Mouse (Mus musculus) heart, embryonic 10.5 days (tissue): Measurements from ENCODE around the gene Lrp8. TPM values are rescaled to one million over a fixed set of nuclear protein-coding genes. Genes with fewer than 3 reads are reported as not detected.

ENCODE experiments used
- DNase-seq: peaks from one replicate; pipeline ENCODE4 v3.0.0-alpha.2; 2017; ENCODE audit warnings: low spot score
- H3K27ac ChIP-seq: fragments of 300-500 bp; sonication (generic); 2 replicates; pipeline ENCODE4 v1.5.1; 2016; ENCODE audit warnings: mild to moderate bottlenecking
- H3K27me3 ChIP-seq: fragments of 300-500 bp; sonication (generic); 2 replicates; pipeline ENCODE4 v1.6.1; 2016; ENCODE audit warnings: mild to moderate bottlenecking; ENCODE audit not compliant: poor library complexity, insufficient read depth, severe bottlenecking
- H3K36me3 ChIP-seq: fragments of 300-500 bp; sonication (generic); 2 replicates; pipeline ENCODE4 v1.6.1; 2016; ENCODE audit warnings: mild to moderate bottlenecking, moderate library complexity
- H3K4me1 ChIP-seq: fragments of 300-500 bp; sonication (generic); 2 replicates; pipeline ENCODE4 v1.6.1; 2016; ENCODE audit warnings: mild to moderate bottlenecking
- H3K4me3 ChIP-seq: fragments of 300-500 bp; sonication (generic); 2 replicates; pipeline ENCODE4 v1.5.1; 2016; ENCODE audit warnings: mild to moderate bottlenecking, moderate library complexity
- H3K9me3 ChIP-seq: fragments of 300-500 bp; sonication (generic); 2 replicates; pipeline ENCODE4 v1.6.1; 2016; ENCODE audit warnings: mild to moderate bottlenecking, moderate library complexity
- WGBS: fragments of 180-500 bp; shearing (Covaris S2); methylation state at CpG from one replicate; pipeline ENCODE4 v1.1.7; 2016; 5-methylcytosine and 5-hydroxymethylcytosine counted together
- polyA plus RNA-seq: library from polyadenylated mRNA; unstranded; fragments of >200 nt; fragmentation: Nextera tagmentation; extraction: Ambion mirVana; gene quantifications from 2 replicates; pipeline ENCODE4 v1.2.1, GENCODE M21; 2016

Gene Lrp8
- 1.8 and 2.6 TPM in 2 replicates for polyA plus RNA-seq

DNA sequence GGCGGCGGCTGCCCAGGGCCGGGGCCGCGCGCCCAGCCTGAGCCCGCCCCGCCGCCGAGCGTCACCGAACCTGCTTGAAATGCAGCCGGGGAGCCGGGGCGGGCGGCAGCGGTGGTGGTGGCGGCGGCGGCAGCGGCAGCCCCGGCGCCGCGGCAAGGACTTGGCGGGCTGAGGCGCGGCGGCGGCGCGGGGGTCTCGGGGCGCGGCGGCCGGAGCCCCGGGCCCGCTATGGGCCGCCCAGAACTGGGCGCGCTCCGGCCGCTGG, at the start of gene Lrp8:
Lrp8 (plus strand) TSS at position 77 of the 265 bp plus-strand sequence.
- no peak for DNase-seq
- Histone ChIP-seq H3K36me3 (no peaks in the 10 kb centered on the region), H3K9me3 (no peaks in the 10 kb centered on the region), H3K4me1 (peaks cover 31% of the 10 kb centered on the region), H3K4me3 (peak within 1 kb of the TSS; percentile 80), H3K27ac (peak within 1 kb of the TSS; percentile 86), H3K27me3 (peaks cover 62% of the 10 kb centered on the region)
- WGBS, result under 1% methylated on average over 35 of the region's 44 CpGs

DNA sequence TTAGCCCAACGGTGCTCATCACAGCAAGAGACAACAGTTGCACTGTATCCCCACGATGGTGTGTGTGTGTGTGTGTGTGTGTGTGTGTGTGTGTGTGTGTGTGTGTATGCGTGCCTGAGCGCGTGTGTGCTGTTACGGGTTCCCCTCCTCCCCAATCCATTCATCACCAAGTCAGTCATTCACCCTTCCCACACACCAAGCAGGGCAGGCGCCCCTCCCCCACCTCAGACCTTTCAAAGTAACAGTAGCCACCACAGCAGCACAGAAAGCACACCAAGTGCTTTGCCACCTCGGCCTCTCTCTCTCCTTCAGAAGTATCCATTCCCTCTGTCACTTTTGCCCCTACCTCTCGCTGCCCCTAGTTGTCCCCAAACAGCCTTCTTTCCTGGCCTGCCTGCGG, 45.8 kb upstream of the Lrp8 start:
- no peaks in the 10 kb centered on the region for H3K36me3 ChIP-seq
- no peak overlapping the region for H3K4me3 ChIP-seq
- 13% methylated on average over 10 of the region's 10 CpGs for WGBS
- peaks cover 62% of the 10 kb centered on the region for H3K27me3 ChIP-seq
- peaks cover 20% of the 10 kb centered on the region for H3K4me1 ChIP-seq
- H3K9me3 ChIP-seq, result no peaks in the 10 kb centered on the region
- no peak for DNase-seq
- no peak overlapping the region for H3K27ac ChIP-seq

DNA sequence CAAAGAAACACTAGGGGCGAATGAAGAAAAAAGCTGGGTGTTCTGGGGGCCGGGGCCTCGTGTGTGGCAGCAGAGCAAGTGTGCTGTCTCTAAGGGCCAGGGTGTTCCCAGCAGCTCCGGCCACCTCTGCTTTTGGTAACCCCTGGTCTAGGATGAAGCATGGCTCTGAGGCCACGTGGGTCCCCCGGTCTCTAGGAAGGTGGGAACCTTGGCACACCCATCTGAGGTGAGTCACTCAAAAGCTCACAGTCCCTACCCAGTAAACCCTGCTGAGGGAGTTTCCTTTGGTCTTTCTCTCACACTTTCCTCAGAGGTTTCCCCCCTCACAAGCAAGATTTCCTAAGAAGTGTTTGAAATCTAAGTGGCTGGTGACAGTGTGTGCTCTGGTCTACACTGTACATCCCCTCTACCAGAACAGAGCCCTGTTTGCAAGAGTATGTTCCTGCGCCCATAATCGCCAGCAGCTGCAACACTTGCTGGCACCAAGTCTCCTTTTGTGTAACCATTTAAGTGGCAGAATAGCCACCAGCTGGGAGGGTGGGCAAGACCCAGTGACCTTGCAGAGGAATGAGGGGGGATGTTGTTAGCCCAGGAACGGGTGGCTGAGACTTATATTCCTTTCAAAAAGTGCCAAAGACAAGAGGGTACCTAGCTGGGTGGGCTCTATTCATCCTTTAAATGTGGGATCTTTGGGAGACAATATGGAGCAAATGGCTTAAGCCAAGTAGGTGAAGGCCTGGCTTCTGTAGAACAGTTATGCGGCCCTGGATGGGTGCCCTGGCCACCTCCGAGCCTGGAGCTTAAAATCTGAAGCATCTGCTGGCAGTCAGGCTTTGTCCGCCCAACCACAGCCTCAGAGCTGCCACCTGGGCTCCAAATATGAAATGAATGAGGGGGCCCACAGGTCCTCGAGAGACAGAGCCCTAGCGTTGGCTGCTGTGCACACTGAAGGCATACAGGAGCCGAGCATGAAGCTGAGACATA, 44.3 kb upstream of the Lrp8 start:
- no peak for DNase-seq
- H3K27me3 ChIP-seq, result peaks cover 59% of the 10 kb centered on the region
- H3K4me1 ChIP-seq, result peaks cover 16% of the 10 kb centered on the region
- no peaks in the 10 kb centered on the region for H3K9me3 ChIP-seq
- no peak overlapping the region for H3K4me3 ChIP-seq
- H3K27ac ChIP-seq, result no peak overlapping the region
- H3K36me3 ChIP-seq, result no peaks in the 10 kb centered on the region
- WGBS, result 67% methylated on average over 15 of the region's 15 CpGs

DNA sequence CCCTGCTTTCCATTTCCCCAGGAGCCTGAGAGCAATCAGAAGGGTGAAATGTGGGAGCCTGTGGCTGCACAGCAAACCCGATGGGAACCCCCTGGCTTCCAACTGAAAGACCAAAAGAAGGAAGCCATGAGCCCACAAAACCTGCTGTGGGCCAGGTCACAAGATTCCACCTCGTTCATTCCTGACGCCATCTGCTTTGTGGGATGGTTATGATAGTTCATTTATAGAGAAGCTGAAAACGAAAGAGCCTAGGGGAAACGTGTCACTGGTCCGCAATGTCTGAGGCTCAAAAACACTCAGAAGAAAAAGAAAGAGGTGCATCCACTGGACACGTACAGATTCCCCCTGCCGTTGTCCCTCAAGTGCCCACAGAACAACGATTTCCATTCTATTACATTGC, 43.1 kb upstream of the Lrp8 start:
- WGBS, result 84% methylated on average over 9 of the region's 9 CpGs
- Histone ChIP-seq H3K9me3 (no peaks in the 10 kb centered on the region), H3K27ac (no peak overlapping the region), H3K36me3 (no peaks in the 10 kb centered on the region), H3K4me1 (peaks cover 16% of the 10 kb centered on the region), H3K27me3 (peaks cover 59% of the 10 kb centered on the region), H3K4me3 (no peak overlapping the region)
- no peak for DNase-seq

DNA sequence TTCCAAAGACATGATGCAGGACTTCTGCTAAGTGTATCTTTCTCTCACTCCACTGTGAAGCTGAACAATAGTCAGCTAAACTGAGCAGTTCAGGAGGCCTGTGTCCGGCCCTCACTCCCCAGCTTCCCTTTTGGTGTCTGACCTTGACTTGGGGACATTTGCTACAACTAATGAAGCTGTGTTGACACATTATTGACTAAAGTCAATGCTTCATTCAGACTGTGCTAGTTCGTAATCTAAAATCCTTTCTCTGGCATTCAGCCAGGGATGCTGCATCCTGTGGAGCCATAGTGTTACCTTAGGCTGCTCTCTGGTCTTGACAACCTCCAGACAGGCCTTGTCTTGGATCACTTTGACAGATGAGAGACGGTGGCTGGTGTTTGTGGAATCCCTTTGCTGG, 39.1 kb upstream of the Lrp8 start:
- Histone ChIP-seq H3K4me3 (no peak overlapping the region), H3K27me3 (peaks cover 48% of the 10 kb centered on the region), H3K27ac (no peak overlapping the region), H3K36me3 (no peaks in the 10 kb centered on the region), H3K9me3 (no peaks in the 10 kb centered on the region), H3K4me1 (no peaks in the 10 kb centered on the region)
- DNase-seq, result no peak
- 41% methylated on average over 3 of the region's 3 CpGs for WGBS

DNA sequence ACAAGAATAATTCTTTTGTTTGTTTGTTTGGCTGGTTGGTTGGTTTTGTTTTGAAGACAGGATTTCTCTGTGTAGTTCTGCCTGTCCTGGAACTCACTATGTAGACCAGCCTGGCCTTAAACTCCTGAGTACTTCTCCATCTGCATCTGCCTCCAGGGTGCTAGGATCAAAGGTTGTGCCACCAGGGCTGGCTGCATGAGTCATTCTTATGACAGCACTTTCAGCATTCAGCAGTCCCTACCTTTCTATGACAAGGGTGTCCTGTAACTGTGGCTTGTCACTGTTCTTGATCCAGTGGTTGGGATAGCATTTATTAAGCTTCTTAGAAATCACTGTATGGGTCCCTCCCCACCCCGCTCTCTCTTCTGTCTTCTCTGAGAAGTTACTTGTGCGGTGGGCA, 38.5 kb upstream of the Lrp8 start:
- H3K27me3 ChIP-seq, result peaks cover 42% of the 10 kb centered on the region
- no peaks in the 10 kb centered on the region for H3K36me3 ChIP-seq
- H3K4me3 ChIP-seq, result no peak overlapping the region
- no peak overlapping the region for H3K27ac ChIP-seq
- WGBS, result 90% methylated on average over 2 of the region's 2 CpGs
- DNase-seq, result no peak
- H3K9me3 ChIP-seq, result no peaks in the 10 kb centered on the region
- no peaks in the 10 kb centered on the region for H3K4me1 ChIP-seq

DNA sequence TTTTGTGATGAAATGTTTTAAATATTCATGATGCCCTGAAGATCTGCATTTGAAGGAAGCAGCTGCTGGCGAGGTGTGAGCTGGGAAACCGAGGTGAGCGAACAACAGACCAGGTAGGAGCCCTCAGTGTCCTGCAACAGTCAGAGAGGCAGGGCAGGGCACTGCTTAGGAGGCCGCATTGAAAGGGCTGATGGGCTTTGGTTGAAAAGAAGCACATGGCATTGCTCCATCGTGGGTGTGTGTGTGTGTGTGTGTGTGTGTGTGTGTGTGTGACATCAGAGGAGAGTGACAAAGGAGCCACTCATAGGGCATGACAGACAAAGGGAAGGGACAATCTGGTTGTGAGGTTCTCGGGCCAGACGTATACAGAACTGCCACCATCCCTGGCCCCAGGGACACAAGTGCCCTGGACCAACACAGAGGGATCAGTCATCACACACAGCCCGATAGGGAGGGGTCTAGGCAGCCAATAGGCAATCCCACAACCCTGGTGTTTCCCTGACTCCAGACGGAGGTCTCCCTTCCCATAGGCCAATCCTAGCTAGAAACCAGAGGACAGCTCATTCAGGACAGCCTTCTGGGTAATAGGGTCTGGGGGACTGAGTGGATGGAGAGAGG, 36.8 kb upstream of the Lrp8 start:
- H3K27ac ChIP-seq, result no peak overlapping the region
- no peaks in the 10 kb centered on the region for H3K9me3 ChIP-seq
- WGBS, result 61% methylated on average over 9 of the region's 9 CpGs

DNA sequence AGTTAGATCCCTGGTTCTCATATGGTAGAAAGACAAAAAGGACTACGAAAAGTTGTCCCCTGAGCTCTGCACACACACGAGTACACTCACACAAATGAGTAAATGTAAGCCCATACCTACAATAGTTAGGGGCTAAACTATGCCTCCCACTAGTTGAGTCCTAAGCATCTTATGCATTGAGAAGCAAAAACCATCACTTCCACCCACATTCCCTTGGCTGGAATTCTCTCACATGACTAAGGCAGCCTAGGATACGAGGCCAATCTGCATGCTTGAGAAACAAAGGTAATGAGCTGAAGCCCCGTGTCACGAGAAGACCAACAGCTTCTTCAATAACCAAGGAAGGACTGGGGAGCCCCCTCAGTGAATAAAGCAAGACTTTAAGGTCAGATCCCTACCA, 35.9 kb upstream of the Lrp8 start:
- no peak overlapping the region for H3K4me3 ChIP-seq
- DNase-seq, result no peak
- 83% methylated on average over 5 of the region's 5 CpGs for WGBS
- peaks cover 24% of the 10 kb centered on the region for H3K27me3 ChIP-seq
- no peaks in the 10 kb centered on the region for H3K4me1 ChIP-seq
- no peaks in the 10 kb centered on the region for H3K36me3 ChIP-seq
- no peak overlapping the region for H3K27ac ChIP-seq
- no peaks in the 10 kb centered on the region for H3K9me3 ChIP-seq

More for the DNA sequence above, 36.8 kb upstream of the Lrp8 start:
- H3K4me1 ChIP-seq, result no peaks in the 10 kb centered on the region
- no peak overlapping the region for H3K4me3 ChIP-seq
- DNase-seq, result no peak
- peaks cover 33% of the 10 kb centered on the region for H3K27me3 ChIP-seq
- H3K36me3 ChIP-seq, result no peaks in the 10 kb centered on the region

DNA sequence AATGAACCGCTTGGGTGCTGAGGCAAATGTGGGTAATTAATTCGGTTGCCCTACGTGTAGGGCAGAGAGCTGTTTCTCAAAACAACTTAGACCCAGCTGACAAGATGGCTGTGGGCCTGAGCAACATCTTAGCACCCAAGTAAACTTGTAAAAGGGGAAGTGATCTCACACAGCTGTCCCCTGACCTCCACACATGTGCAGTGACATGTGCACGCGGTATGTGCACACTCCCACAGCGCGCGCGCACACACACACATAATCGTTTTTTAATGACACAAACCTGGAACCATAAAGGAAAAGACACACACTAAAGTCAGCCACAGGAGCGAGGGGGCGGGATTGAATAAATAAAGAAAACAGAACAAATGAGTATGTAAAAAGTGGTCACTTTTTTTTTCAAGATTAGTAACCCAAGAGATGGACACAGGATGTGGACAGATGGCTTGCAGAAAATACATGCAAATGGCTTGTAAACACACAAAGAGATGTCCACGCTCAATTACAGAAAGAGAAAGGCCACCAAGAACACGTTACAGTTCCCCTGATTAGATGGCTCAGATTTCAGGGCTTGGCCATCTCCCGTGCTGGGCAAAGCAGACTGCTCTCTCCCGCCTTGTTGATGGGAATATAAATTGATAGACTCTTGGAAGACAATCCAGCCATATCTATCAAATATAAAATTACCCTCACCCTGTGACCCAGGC, 29.8 kb upstream of the Lrp8 start:
- no peak overlapping the region for H3K4me3 ChIP-seq
- no peaks in the 10 kb centered on the region for H3K36me3 ChIP-seq
- DNase-seq, result no peak
- 82% methylated on average over 16 of the region's 16 CpGs for WGBS
- no peak overlapping the region for H3K27ac ChIP-seq
- H3K27me3 ChIP-seq, result peaks cover 29% of the 10 kb centered on the region
- no peaks in the 10 kb centered on the region for H3K9me3 ChIP-seq
- H3K4me1 ChIP-seq, result peaks cover 18% of the 10 kb centered on the region

DNA sequence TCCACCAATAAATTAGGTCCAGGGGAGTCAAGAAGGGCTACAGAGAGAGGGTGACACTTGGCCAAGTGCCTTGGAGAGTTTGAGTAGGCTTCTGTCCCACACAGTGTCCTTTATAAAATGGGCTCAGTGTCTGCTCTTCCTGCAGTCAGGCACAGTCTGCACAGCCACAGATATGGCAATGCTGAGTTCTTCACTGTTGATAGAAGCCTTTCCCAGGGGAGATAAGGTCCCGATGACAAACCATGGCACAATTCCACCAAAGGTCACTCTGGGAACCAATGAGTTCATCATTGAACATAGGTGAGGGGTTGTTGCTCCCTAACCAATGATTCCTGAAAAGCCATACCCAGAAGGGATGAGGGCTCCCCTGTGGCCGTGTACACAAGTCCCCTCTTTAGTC, 27.2 kb upstream of the Lrp8 start:
- Histone ChIP-seq H3K27me3 (peaks cover 33% of the 10 kb centered on the region), H3K9me3 (no peaks in the 10 kb centered on the region), H3K36me3 (no peaks in the 10 kb centered on the region), H3K4me3 (no peak overlapping the region), H3K27ac (no peak overlapping the region), H3K4me1 (peaks cover 18% of the 10 kb centered on the region)
- whole genome bisulfite sequencing, result 40% methylated on average over 2 of the region's 2 CpGs
- DNase-seq, result no peak

DNA sequence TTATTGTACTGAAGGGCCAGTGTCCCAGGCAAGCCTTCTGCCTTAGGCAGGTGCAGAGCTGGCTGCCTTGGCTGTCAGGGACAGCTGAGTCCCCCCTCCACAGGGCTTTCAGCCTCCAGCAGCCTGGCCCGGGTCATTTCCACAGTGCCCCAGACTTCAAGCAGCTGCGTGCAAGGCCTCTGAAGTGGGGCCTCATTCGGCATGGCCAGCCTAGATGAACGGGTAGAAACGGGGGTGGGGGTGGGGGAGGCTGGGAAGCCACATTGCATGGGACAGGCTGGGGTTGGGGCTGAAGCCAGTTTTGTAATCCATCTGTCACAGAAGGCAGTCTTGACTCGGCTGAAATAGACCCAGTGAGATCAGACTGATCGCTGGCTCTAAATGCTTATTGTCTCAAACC, 26.4 kb upstream of the Lrp8 start:
- WGBS, result 48% methylated on average over 7 of the region's 7 CpGs
- peaks cover 18% of the 10 kb centered on the region for H3K4me1 ChIP-seq
- peaks cover 41% of the 10 kb centered on the region for H3K27me3 ChIP-seq
- H3K4me3 ChIP-seq, result no peak overlapping the region
- H3K27ac ChIP-seq, result no peak overlapping the region
- no peaks in the 10 kb centered on the region for H3K36me3 ChIP-seq
- no peaks in the 10 kb centered on the region for H3K9me3 ChIP-seq
- no peak for DNase-seq

DNA sequence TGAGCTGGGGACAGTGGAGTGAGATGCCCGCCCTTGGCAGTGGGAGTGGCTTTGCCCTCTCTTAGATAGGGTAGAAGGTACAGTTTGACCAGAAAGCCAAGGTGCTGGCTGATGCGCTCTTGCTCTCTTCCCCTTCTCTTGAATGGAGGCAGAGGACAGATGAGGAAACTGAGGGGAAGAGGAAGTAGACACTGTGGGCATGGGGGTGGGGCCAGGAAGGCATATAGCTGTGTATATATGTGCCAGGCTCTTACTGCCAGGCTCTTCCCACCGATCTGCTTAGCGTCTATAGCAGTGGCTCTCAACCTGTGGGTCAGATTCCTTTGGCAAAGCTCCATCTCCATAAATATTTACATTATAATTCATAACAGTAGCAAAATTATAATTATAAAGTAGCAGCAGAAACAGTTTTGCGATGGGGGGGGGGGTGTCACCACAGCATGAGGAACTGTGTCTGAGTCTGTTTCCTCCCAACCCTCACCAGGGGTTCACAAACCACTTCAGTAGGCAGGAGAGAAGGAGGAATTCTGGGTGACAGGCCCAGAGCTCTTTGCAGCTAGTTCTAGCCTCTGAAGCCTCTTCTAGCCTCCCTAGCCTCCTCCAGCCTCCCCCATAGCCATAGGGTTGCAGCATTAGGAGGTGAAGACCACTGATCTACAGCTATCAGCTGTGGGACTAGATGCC, 24.9 kb upstream of the Lrp8 start:
- H3K27me3 ChIP-seq, result peaks cover 53% of the 10 kb centered on the region
- peaks cover 18% of the 10 kb centered on the region for H3K4me1 ChIP-seq
- DNase-seq, result no peak
- H3K36me3 ChIP-seq, result no peaks in the 10 kb centered on the region
- no peak overlapping the region for H3K4me3 ChIP-seq
- H3K9me3 ChIP-seq, result no peaks in the 10 kb centered on the region
- no peak overlapping the region for H3K27ac ChIP-seq
- WGBS, result 85% methylated on average over 5 of the region's 5 CpGs

DNA sequence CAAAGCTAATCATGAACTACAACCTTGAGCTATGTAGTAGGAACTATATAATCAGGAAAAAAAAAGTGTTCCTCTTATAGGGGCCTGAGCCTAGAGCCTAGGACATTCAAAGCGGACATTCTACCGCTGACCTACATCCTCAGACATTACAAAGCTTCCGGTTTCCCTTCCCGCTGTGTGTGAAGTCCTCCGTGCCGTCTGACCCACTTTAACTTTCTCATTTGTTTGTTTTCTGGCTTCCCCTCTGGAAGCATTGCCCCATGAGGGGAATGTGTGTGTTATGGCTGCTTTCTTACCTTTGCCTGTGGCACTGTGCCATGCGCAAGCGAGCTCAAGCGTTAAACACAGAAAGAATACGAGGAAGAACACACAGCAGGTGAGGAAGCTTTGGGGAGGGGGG, 18.5 kb upstream of the Lrp8 start:
- H3K9me3 ChIP-seq, result no peaks in the 10 kb centered on the region
- no peak overlapping the region for H3K4me3 ChIP-seq
- no peak for DNase-seq
- H3K27me3 ChIP-seq, result peaks cover 50% of the 10 kb centered on the region
- no peak overlapping the region for H3K27ac ChIP-seq
- WGBS, result 73% methylated on average over 10 of the region's 10 CpGs
- H3K36me3 ChIP-seq, result no peaks in the 10 kb centered on the region
- no peaks in the 10 kb centered on the region for H3K4me1 ChIP-seq
